Mouse (Mus musculus) E14TG2a.4 (cell line): ENCODE measurements around the gene Nkx2-5.

Experiments
- CTCF ChIP-seq: conservative IDR thresholded peaks from 2 replicates; pipeline ENCODE4 v1.5.1; 2014; ENCODE audit warnings: low read length
- POU5F1 ChIP-seq: IDR thresholded peaks from 2 replicates; pipeline ENCODE4 v1.6.1; 2014; ENCODE audit warnings: low read length, borderline replicate concordance

GRCm38 (mm10) chr17:26843229-26843567 lies 1.6 kb downstream of the Nkx2-5 start:
- TF ChIP-seq CTCF (no peak), POU5F1 (no peak)
